Mouse (Mus musculus) embryonic facial prominence, embryonic 14.5 days (tissue): Measurements from ENCODE around the gene Slc25a12. TPM values are rescaled to one million over a fixed set of nuclear protein-coding genes. Genes with fewer than 3 reads are reported as not detected.
A peak's percentile ranks its signal among the peaks of the same experiment; 100 is the strongest.

Experiments
- ATAC-seq: fragments of 200-750 bp; cut with Nextera tagmentation; 2 replicates; pipeline ENCODE4 v1.8.0; 2017; ENCODE audit warnings: low read depth, moderate number of reproducible peaks, moderate TSS enrichment
- DNase-seq: peaks from one replicate; pipeline ENCODE4 v3.0.0-alpha.2; 2015; ENCODE audit warnings: low spot score
- H3K27ac ChIP-seq: fragments of 300-500 bp; sonication (generic); replicated peaks from 2 replicates; pipeline ENCODE4 v1.5.1; 2014; ENCODE audit warnings: low read depth, mild to moderate bottlenecking, low read length, moderate library complexity
- H3K27me3 ChIP-seq: fragments of 300-500 bp; sonication (generic); replicated peaks from 2 replicates; pipeline ENCODE4 v1.6.1; 2014; ENCODE audit warnings: low read length; ENCODE audit not compliant: control insufficient read depth, insufficient read depth
- H3K36me3 ChIP-seq: fragments of 300-500 bp; sonication (generic); 2 replicates; pipeline ENCODE4 v1.6.1; 2014; ENCODE audit warnings: low read length, mixed read lengths; ENCODE audit not compliant: control insufficient read depth, insufficient read depth
- H3K4me1 ChIP-seq: fragments of 300-500 bp; sonication (generic); 2 replicates; pipeline ENCODE4 v1.6.1; 2014; ENCODE audit warnings: antibody characterized with exemption, low read length; ENCODE audit not compliant: control insufficient read depth, insufficient read depth
- H3K4me2 ChIP-seq: fragments of 300-500 bp; sonication (generic); 2 replicates; pipeline ENCODE4 v1.6.1; 2014; ENCODE audit warnings: low read depth, mild to moderate bottlenecking, low read length, moderate library complexity, mixed read lengths
- H3K4me3 ChIP-seq: fragments of 300-500 bp; sonication (generic); 2 replicates; pipeline ENCODE4 v1.5.1; 2014; ENCODE audit warnings: low read depth, mild to moderate bottlenecking, low read length
- H3K9ac ChIP-seq: fragments of 300-500 bp; sonication (generic); 2 replicates; pipeline ENCODE4 v1.6.1; 2014; ENCODE audit warnings: low read depth, mild to moderate bottlenecking, low read length, moderate library complexity, mixed read lengths
- H3K9me3 ChIP-seq: fragments of 300-500 bp; sonication (generic); 2 replicates; pipeline ENCODE4 v1.6.1; 2016; ENCODE audit warnings: low read length; ENCODE audit not compliant: control insufficient read depth
- WGBS: fragments of 180-500 bp; shearing (Covaris S2); extraction: QIAGEN DNeasy Blood & Tissue Kit; methylation state at CpG from one replicate; pipeline ENCODE4 v1.1.7; 2014; 5-methylcytosine and 5-hydroxymethylcytosine counted together
- polyA plus RNA-seq: library from polyadenylated mRNA; unstranded; fragments of >200 nt; fragmentation: Nextera tagmentation; extraction: Ambion mirVana; gene quantifications from 2 replicates; pipeline ENCODE4 v1.2.1, GENCODE M21; 2014

Gene Slc25a12
- polyA plus RNA-seq, 1 experiment from 2014 or later, result 38.0 TPM

- ATAC-seq (no peak), DNase-seq (no peak)
- H3K4me2 ChIP-seq, result no peak overlapping the region
- H3K27me3 ChIP-seq, result no peaks in the 10 kb centered on the region
- no peak overlapping the region for H3K27ac ChIP-seq
- H3K9me3 ChIP-seq, result no peaks in the 10 kb centered on the region
- H3K9ac ChIP-seq, result no peak overlapping the region
- no peaks in the 10 kb centered on the region; the same call in 1 of the 2 replicates for H3K4me1 ChIP-seq
- H3K36me3 ChIP-seq, result peaks cover 27% of the 10 kb centered on the region
- no peak overlapping the region for H3K4me3 ChIP-seq
- 61% methylated on average over 1 of the region's 1 CpGs for WGBS
Observed at GRCm38 (mm10) chr2:71269332-71269731, 98.2 kb downstream of the Slc25a12 start.

DNA sequence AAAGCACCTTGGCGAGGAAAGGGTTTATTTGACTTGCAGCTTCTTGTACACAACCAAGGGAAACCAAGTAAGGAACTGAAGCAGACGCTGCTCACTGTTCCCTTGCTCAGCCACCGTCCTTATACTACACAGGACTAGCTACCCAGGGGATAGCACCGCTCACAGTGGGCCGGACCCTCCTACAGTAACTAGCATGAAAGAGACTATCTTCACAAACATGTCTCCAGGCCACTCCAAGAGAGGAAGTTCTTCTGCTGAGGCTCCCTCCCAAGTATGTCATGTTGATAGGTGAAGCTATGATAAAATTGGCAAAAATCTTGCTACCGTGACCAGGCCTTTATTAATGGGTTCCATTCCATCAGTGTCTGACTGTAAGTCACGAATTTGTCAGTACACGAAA is 98.9 kb downstream of the Slc25a12 start:
- DNase-seq (no peak), ATAC-seq (no peak)
- H3K36me3 ChIP-seq, result peaks cover 32% of the 10 kb centered on the region
- no peak overlapping the region for H3K27ac ChIP-seq
- H3K4me3 ChIP-seq, result no peak overlapping the region
- H3K27me3 ChIP-seq, result no peaks in the 10 kb centered on the region
- H3K9ac ChIP-seq, result no peak overlapping the region
- no peaks in the 10 kb centered on the region; the same call in 1 of the 2 replicates for H3K4me1 ChIP-seq
- no peak overlapping the region for H3K4me2 ChIP-seq
- H3K9me3 ChIP-seq, result no peaks in the 10 kb centered on the region
- 93% methylated on average over 8 of the region's 8 CpGs for WGBS

DNA sequence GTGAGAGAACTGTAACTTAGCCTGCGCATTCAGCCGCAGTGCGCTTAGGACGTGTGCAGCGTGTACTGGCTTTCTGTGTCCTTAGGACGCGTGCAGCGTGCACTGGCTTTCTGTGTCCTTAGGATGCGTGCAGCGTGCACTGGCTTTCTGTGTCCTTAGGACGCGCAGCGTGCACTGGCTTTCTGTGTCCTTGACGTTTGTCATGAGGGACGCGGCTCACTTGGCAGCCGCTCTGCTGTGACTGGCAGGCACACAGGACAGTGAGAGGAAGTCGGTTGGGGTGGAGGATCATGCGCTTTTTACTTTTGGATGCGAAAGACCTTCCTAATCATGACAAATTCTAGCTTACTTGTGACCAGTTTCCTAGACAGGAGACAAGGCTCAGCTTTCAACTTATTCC is 103.0 kb downstream of the Slc25a12 start:
- DNase-seq, result no peak
- no peak overlapping the region for H3K4me2 ChIP-seq
- H3K4me1 ChIP-seq, result no peaks in the 10 kb centered on the region
- WGBS, result 94% methylated on average over 20 of the region's 20 CpGs
- no peak overlapping the region for H3K4me3 ChIP-seq
- ATAC-seq, result no peak
- no peak overlapping the region for H3K27ac ChIP-seq
- no peaks in the 10 kb centered on the region for H3K27me3 ChIP-seq
- peaks cover 71% of the 10 kb centered on the region for H3K36me3 ChIP-seq
- H3K9me3 ChIP-seq, result no peaks in the 10 kb centered on the region
- no peak overlapping the region for H3K9ac ChIP-seq

- DNase-seq (no peak), ATAC-seq (no peak)
- Histone ChIP-seq H3K9me3 (no peaks in the 10 kb centered on the region), H3K9ac (no peak overlapping the region), H3K27me3 (no peaks in the 10 kb centered on the region), H3K27ac (no peak overlapping the region), H3K4me2 (no peak overlapping the region), H3K4me1 (no peaks in the 10 kb centered on the region), H3K36me3 (peaks cover 85% of the 10 kb centered on the region), H3K4me3 (no peak overlapping the region)
- 90% methylated on average over 7 of the region's 7 CpGs for WGBS
Observed at GRCm38 (mm10) chr2:71256581-71256980, 111.0 kb downstream of the Slc25a12 start.

DNA sequence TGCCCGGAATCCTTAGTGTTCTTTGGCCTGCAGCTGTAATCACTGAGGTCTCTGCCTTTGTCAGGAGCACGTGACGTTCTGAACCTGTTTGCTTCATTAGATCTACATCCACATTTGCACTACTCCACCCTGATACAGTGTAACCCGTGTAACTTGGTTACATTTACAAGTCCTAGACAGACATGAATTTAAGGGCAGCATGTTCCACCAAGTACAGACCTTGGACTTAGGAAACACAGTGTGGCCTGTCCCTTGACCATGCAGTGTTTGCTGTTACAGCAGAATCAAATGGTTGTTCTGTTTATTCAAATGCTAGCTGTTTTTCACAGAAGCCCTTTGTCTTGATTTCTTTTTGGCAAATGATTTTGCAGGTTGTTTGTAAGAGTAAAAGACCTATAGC is 112.7 kb downstream of the Slc25a12 start:
- Histone ChIP-seq H3K9me3 (no peaks in the 10 kb centered on the region), H3K27ac (no peak overlapping the region), H3K4me3 (no peak overlapping the region), H3K4me1 (no peaks in the 10 kb centered on the region), H3K4me2 (no peak overlapping the region), H3K36me3 (peaks cover 87% of the 10 kb centered on the region), H3K9ac (no peak overlapping the region), H3K27me3 (no peaks in the 10 kb centered on the region)
- WGBS, result 70% methylated on average over 4 of the region's 4 CpGs
- DNase-seq (no peak), ATAC-seq (no peak)

DNA sequence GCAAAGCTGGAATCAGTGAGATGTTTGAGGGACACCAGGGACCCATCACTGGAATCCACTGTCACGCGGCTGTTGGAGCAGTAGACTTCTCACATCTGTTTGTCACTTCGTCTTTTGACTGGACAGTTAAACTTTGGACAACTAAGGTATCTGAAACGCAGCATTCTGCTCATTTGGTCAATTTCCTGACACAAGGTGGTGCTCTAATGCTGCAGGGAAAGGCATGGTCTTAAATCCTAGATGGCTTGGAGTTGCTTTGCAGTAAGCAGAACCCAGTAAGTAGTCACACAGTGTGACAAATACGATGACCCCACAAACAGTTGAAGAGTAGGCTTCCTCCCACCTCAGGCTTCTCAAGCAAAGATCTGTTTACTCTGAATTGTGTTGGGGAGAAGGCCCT is 116.7 kb downstream of the Slc25a12 start:
- no peak for ATAC-seq
- Histone ChIP-seq H3K27ac (no peak overlapping the region), H3K27me3 (no peaks in the 10 kb centered on the region), H3K9me3 (no peaks in the 10 kb centered on the region), H3K36me3 (peaks cover 72% of the 10 kb centered on the region), H3K4me3 (no peak overlapping the region), H3K4me2 (no peak overlapping the region), H3K4me1 (no peaks in the 10 kb centered on the region), H3K9ac (no peak overlapping the region)
- no peak for DNase-seq
- WGBS, result 65% methylated on average over 5 of the region's 5 CpGs

DNA sequence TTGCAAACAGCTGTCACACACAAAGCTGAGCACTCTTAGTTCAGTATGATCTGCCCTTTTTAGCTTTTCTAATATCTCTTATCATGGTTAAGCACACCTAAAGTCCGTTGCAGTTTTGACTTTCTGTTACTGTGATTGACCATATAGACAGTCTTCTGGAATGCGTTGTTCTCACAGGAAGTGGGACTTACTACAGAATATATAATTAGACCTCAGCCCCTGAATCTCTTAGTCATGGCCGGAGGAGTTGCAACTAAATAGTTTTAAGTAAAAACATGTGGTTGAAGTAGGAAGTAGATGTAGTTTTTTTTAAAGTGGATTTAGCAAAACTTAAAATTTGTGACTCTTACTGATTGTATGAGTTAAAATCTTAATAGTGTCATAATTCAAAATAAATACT is 119.5 kb downstream of the Slc25a12 start:
- ATAC-seq (no peak), DNase-seq (no peak)
- Histone ChIP-seq H3K27me3 (no peaks in the 10 kb centered on the region), H3K4me2 (no peak overlapping the region), H3K27ac (no peak overlapping the region), H3K4me3 (no peak overlapping the region), H3K9ac (no peak overlapping the region), H3K36me3 (peaks cover 61% of the 10 kb centered on the region), H3K4me1 (no peaks in the 10 kb centered on the region), H3K9me3 (no peaks in the 10 kb centered on the region)
- 38% methylated on average over 3 of the region's 3 CpGs for WGBS

DNA sequence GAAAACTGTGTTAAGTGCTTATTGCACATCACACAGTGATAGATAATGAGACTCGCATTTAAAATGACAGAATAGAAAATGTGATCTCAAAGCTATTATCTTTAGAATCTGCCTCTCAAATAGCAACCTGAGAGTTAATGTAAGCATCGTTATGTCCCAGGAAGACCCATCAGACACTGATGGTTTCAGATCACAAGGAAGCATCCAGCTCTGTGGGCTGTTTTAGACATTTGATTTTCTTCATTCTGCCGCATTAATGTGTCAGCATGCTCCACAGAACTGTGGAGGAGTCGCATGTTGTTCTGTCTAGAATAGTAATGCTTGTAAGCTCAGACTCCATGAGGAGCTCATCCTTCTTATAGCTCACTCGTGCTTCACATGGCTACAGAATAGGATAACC is 121.5 kb downstream of the Slc25a12 start:
- 84% methylated on average over 5 of the region's 5 CpGs for whole genome bisulfite sequencing
- H3K27me3 ChIP-seq, result no peaks in the 10 kb centered on the region
- H3K4me2 ChIP-seq, result no peak overlapping the region
- no peak overlapping the region for H3K4me3 ChIP-seq
- no peak overlapping the region for H3K9ac ChIP-seq
- no peaks in the 10 kb centered on the region for H3K9me3 ChIP-seq
- peaks cover 57% of the 10 kb centered on the region for H3K36me3 ChIP-seq
- H3K4me1 ChIP-seq, result no peaks in the 10 kb centered on the region
- no peak overlapping the region for H3K27ac ChIP-seq
- DNase-seq, result no peak
- no peak for ATAC-seq

DNA sequence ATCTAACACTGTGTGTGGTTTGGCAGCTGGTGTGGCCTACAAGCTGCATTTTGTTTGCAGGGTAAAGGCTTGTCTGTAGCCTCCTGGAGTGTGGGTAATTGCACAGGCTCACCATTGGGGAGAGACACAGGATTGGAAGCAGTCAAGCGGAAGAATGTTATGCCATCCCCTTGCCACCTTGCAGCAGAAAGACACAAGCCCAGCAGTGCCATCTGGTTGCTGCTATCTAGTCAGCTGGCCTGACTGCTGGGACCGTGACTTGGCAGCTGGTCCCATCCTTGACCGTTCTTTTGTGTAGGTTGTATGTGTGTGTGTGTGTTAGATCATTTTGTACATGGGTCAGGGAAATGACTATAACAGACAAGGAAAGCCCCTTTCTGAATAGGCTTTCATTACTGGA is 122.1 kb downstream of the Slc25a12 start:
- WGBS, result 83% methylated on average over 3 of the region's 3 CpGs
- peak; percentile 43 for DNase-seq
- no peak overlapping the region for H3K4me2 ChIP-seq
- H3K27me3 ChIP-seq, result no peaks in the 10 kb centered on the region
- no peaks in the 10 kb centered on the region for H3K9me3 ChIP-seq
- no peak overlapping the region for H3K27ac ChIP-seq
- H3K4me3 ChIP-seq, result no peak overlapping the region
- no peaks in the 10 kb centered on the region for H3K4me1 ChIP-seq
- H3K36me3 ChIP-seq, result peaks cover 55% of the 10 kb centered on the region
- no peak; the same call in 1 of the 2 replicates for ATAC-seq
- H3K9ac ChIP-seq, result no peak overlapping the region
